8 mouse cellular contexts compared by ENCODE assay signal in the genomic region with DNA sequence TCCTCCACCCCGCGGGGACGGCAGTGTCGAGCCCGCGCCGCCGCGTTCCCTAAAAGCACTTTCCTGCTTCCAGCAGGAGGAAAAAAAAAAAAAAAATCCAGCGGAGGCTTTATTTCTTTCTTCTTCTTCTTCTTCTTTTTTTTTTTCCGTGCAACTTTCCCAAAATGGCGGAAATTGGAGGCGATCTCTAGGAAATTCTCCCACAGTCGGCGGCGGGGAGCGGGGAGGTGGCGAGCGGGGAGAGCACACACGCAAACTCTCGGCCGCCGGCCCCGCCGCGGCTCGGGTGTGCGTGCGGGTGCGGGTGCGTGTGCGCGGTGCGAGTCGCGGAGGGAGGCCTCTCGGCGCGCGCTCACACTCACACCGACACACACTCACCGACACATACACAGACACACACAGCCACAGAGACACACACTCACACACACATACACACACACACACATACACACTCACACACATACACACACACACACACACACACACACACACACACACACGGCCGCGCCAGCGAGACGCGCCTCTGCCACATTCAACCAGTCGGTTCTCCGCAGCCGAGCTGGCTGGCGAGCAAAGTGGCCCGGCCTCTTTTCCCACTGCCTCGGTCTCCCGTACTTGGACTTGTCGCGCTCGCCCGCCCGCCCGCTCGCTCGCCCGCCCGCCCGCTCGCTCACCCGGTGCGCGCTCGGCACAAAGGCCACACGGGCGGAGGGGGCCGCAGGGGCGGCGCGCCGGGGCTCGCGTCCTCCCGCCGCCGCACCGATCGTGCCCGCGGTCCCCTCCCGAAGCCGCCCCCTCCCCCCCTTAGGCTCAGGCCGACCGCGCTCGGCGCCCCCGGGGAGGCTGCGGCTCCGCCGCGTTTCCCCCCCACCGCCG. TPM values are rescaled to one million over a fixed set of nuclear protein-coding genes. Genes with fewer than 3 reads are reported as not detected.
A peak's percentile ranks its signal among the peaks of the same experiment; 100 is the strongest.
DNase-seq lines count a peak whose midpoint lies in the region; ATAC-seq lines count a peak whose summit lies in the region.

No protein-coding gene starts in this region.

- peak overlapping the region; percentile 96 for H3K27ac ChIP-seq in hindbrain, embryonic 14.5 days
- no peak overlapping the region for H3K27ac ChIP-seq in macrophage

- H3K79me2 ChIP-seq in macrophage (ENCODE audit: inconsistent target) = peaks cover 8% of the 10 kb centered on the region; the same call in 1 of the 2 replicates

- H3K9ac ChIP-seq in hindbrain, embryonic 14.5 days = peak overlapping the region; percentile 83

- peaks cover 19% of the 10 kb centered on the region for H3K4me1 ChIP-seq in hindbrain, embryonic 14.5 days (replicated peaks; ENCODE audit: control insufficient read depth, insufficient read depth, low read length)

- H3K4me2 ChIP-seq in hindbrain, embryonic 14.5 days (replicated peaks) = peak overlapping the region; percentile 99

- H3K27me3 ChIP-seq in hindbrain, embryonic 14.5 days (ENCODE audit: control insufficient read depth, insufficient read depth, low read length) = no peaks in the 10 kb centered on the region

- peak; percentile 72 for DNase-seq in Muller cell, postnatal 12 days (ENCODE audit: inconsistent ontology term)
- DNase-seq in cerebellum, adult 8-10 months = peak; percentile 43
- peak; percentile 38 to 46 for DNase-seq in frontal cortex, postnatal 25 days (ENCODE audit: low spot score in 2 of 2)
- DNase-seq in hindbrain, embryonic 14.5 days (ENCODE audit: low spot score) = peak; percentile 65
- peak; percentile 40 to 44 for DNase-seq in left cerebral cortex, adult 8-10 months (ENCODE audit: low spot score in 2 of 2)
- DNase-seq in right cerebral cortex, postnatal 10 days (ENCODE audit: low spot score in 2 of 2) = peak; percentile 71 to 75
- peak; percentile 46 for DNase-seq in urinary bladder, postnatal 25 days (ENCODE audit: low spot score)

- no peaks in the 10 kb centered on the region for H3K9me3 ChIP-seq in hindbrain, embryonic 14.5 days (ENCODE audit: control insufficient read depth, low read length)

- no peaks in the 10 kb centered on the region for H3K36me3 ChIP-seq in hindbrain, embryonic 14.5 days (replicated peaks; ENCODE audit: control insufficient read depth, insufficient read depth)
- no peaks in the 10 kb centered on the region for H3K36me3 ChIP-seq in macrophage (ENCODE audit: inconsistent target)

- H3K4me3 ChIP-seq in hindbrain, embryonic 14.5 days (replicated peaks; ENCODE audit: low read length) = peak overlapping the region; percentile 88
- peak overlapping the region; percentile 27 for H3K4me3 ChIP-seq in macrophage (ENCODE audit: inconsistent target)

- peak; percentile 68 for ATAC-seq in hindbrain, embryonic 14.5 days (ENCODE audit: low FRiP score)

- under 1% methylated on average over 84 of the region's 101 CpGs for WGBS in hindbrain, embryonic 14.5 days
- WGBS in macrophage (ENCODE audit: missing documents) = 1% methylated on average over 43 of the region's 101 CpGs

RNA-seq across cellular contexts. Expression of gene L3mbtl3, which starts 1.1 kb away (rescaled TPM):
- 25.8 and 27.3 TPM in 2 replicates for polyA plus RNA-seq in hindbrain, embryonic 14.5 days (2014; fragmentation: Nextera tagmentation; extraction: Ambion mirVana)
- 10 to 100 TPM; 21.5 to 27.3 (median 23.3) TPM for total RNA-seq in left cerebral cortex, adult 8-10 months (2022)
- 10 to 100 TPM; 12.3 to 43.8 (median 26.2) TPM for total RNA-seq in macrophage (2018; cell fraction: chromatin; rRNA removed)
- 10 to 100 TPM in 12 of 26 experiments, 1 to 10 TPM in 14; 5.5 to 13.1 (median 9.9) TPM for total RNA-seq in macrophage (2018; cell fraction: cytosol; rRNA removed)
- 10 to 100 TPM; 10.9 to 26.4 (median 15.4) TPM for total RNA-seq in macrophage (2018; cell fraction: nucleus; rRNA removed)
- polyA plus RNA-seq in macrophage (2018) = 7.8 to 10.8 TPM (median 9.1 TPM) in 3 replicates
